Comparison of ENCODE assay signal across 8 mouse cellular contexts in genomic region chr2:84882606-84883005, GRCm38 (mm10). TPM values are rescaled to one million over a fixed set of nuclear protein-coding genes. Genes with fewer than 3 reads are reported as not detected.
DNase-seq lines count a peak whose midpoint lies in the region; ATAC-seq and TF ChIP-seq lines count a peak whose summit lies in the region.

No protein-coding gene starts in this region.

- no peak for TF ChIP-seq POLR2A in lung, adult 2 months (IDR thresholded peaks at IDR 0.05; ENCODE audit: borderline replicate concordance, extremely low read depth, low read depth, low read length)

- peaks cover 7% of the 10 kb centered on the region for H3K36me3 ChIP-seq in forebrain, postnatal 0 days (ENCODE audit: insufficient read depth)
- H3K36me3 ChIP-seq in hindbrain, embryonic 16.5 days (ENCODE audit: control insufficient read depth, insufficient read depth, low read length), result no peaks in the 10 kb centered on the region
- H3K36me3 ChIP-seq in liver, embryonic 16.5 days (ENCODE audit: control insufficient read depth, insufficient read depth), result no peaks in the 10 kb centered on the region

- no peak for ATAC-seq in forebrain, postnatal 0 days
- no peak for ATAC-seq in hindbrain, embryonic 16.5 days
- 0 out of 2 replicates have a peak, but pooled peaks have one; percentile 44 for ATAC-seq in liver, embryonic 16.5 days (ENCODE audit: low read depth)
- no peak; the same call in 1 of the 2 replicates for ATAC-seq in erythroblast, adult 5-6 weeks (replicated peaks; ENCODE audit: low FRiP score, poor library complexity, severe bottlenecking)

- no peaks in the 10 kb centered on the region for H3K9me3 ChIP-seq in forebrain, postnatal 0 days (ENCODE audit: low read length)
- H3K9me3 ChIP-seq in hindbrain, embryonic 16.5 days (ENCODE audit: control insufficient read depth, low read length), result no peaks in the 10 kb centered on the region
- H3K9me3 ChIP-seq in liver, embryonic 16.5 days (replicated peaks; ENCODE audit: control insufficient read depth, low read length), result no peaks in the 10 kb centered on the region

- DNase-seq in lung, adult 18-20 months, result peak; percentile 26 to 31
- no peak for DNase-seq in lung, adult 2 months
- no peak for DNase-seq in forebrain, postnatal 0 days
- peak; percentile 81 to 82 for DNase-seq in right cerebral cortex, postnatal 10 days (ENCODE audit: low spot score in 2 of 2)
- no peak for DNase-seq in spleen, postnatal 14 days (ENCODE audit: low spot score in 2 of 2)

- peak overlapping the region; percentile 93 for H3K4me2 ChIP-seq in forebrain, postnatal 0 days (ENCODE audit: low read depth)
- H3K4me2 ChIP-seq in hindbrain, embryonic 16.5 days (ENCODE audit: low read length), result peak overlapping the region; percentile 46
- H3K4me2 ChIP-seq in liver, embryonic 16.5 days (ENCODE audit: low read depth, low read length), result peak overlapping the region; percentile 32

- H3K27ac ChIP-seq in forebrain, postnatal 0 days (ENCODE audit: low read depth, low read length), result no peak overlapping the region
- no peak overlapping the region for H3K27ac ChIP-seq in hindbrain, embryonic 16.5 days (ENCODE audit: low read depth, low read length)
- H3K27ac ChIP-seq in liver, embryonic 16.5 days (ENCODE audit: low read length), result no peak overlapping the region

- H3K27me3 ChIP-seq in forebrain, postnatal 0 days (ENCODE audit: insufficient read depth, low read length), result peaks cover 9% of the 10 kb centered on the region; the same call in 1 of the 2 replicates
- H3K27me3 ChIP-seq in hindbrain, embryonic 16.5 days (replicated peaks; ENCODE audit: control insufficient read depth, insufficient read depth, low read length), result peaks cover 38% of the 10 kb centered on the region
- peaks cover 69% of the 10 kb centered on the region for H3K27me3 ChIP-seq in liver, embryonic 16.5 days (ENCODE audit: control insufficient read depth, insufficient read depth, low read depth, low read length)

- H3K9ac ChIP-seq in forebrain, postnatal 0 days, result no peak overlapping the region
- 0 out of 2 replicates have a peak overlapping the region, but pooled peaks have one; percentile 27 for H3K9ac ChIP-seq in hindbrain, embryonic 16.5 days (ENCODE audit: low read depth, low read length)
- no peak overlapping the region for H3K9ac ChIP-seq in liver, embryonic 16.5 days (ENCODE audit: low read depth, low read length)

- no peak for TF ChIP-seq CTCF in lung, adult 2 months (IDR thresholded peaks at IDR 0.05; ENCODE audit: insufficient read depth, low read length)
- TF ChIP-seq CTCF in forebrain, postnatal 0 days (IDR thresholded peaks at IDR 0.05; ENCODE audit: low read depth), result no peak

- no peak overlapping the region for H3K4me3 ChIP-seq in lung, adult 2 months (replicated peaks; ENCODE audit: extremely low read depth, low read depth, low read length)
- no peak overlapping the region for H3K4me3 ChIP-seq in forebrain, postnatal 0 days (ENCODE audit: low read depth, low read length)
- H3K4me3 ChIP-seq in hindbrain, embryonic 16.5 days (ENCODE audit: low read length), result peak overlapping the region; percentile 14; the same call in 1 of the 2 replicates
- H3K4me3 ChIP-seq in liver, embryonic 16.5 days (ENCODE audit: low read depth, low read length), result no peak overlapping the region

- 17% methylated on average over 23 of the region's 23 CpGs for WGBS in lung, adult 2 months
- WGBS in forebrain, postnatal 0 days, result 15% methylated on average over 23 of the region's 23 CpGs
- WGBS in hindbrain, embryonic 16.5 days, result 7% methylated on average over 23 of the region's 23 CpGs
- 5% methylated on average over 23 of the region's 23 CpGs for WGBS in liver, embryonic 16.5 days (ENCODE audit: insufficient replicate concordance)

- peaks cover 3% of the 10 kb centered on the region; the same call in 1 of the 2 replicates for H3K4me1 ChIP-seq in lung, adult 2 months (ENCODE audit: control insufficient read depth, insufficient read depth, low read length)
- 0 out of 2 replicates have a peak, but pooled peaks cover 3% of the 10 kb centered on the region for H3K4me1 ChIP-seq in forebrain, postnatal 0 days (ENCODE audit: insufficient read depth)
- H3K4me1 ChIP-seq in hindbrain, embryonic 16.5 days (ENCODE audit: control insufficient read depth, insufficient read depth, low read depth, low read length), result peaks cover 17% of the 10 kb centered on the region
- H3K4me1 ChIP-seq in liver, embryonic 16.5 days (ENCODE audit: control insufficient read depth, low read depth, low read length), result peaks cover 17% of the 10 kb centered on the region

RNA-seq across cellular contexts. Expression of gene Rtn4rl2, which starts 3.9 kb away (rescaled TPM):
- 2.7 and 9.7 TPM in 2 replicates for polyA plus RNA-seq in lung, adult 2 months (2012; rRNA removed)
- 17.7 and 23.7 TPM in 2 replicates for total RNA-seq in forebrain, postnatal 0 days (2014; rRNA removed)
- polyA plus RNA-seq in forebrain, postnatal 0 days (2015; fragmentation: Nextera tagmentation; extraction: Ambion mirVana), result 25.8 and 26.1 TPM in 2 replicates
- polyA plus RNA-seq in hindbrain, embryonic 16.5 days (2015; fragmentation: Nextera tagmentation; extraction: Ambion mirVana), result 3.0 and 4.5 TPM in 2 replicates
- polyA plus RNA-seq in liver, embryonic 16.5 days (2015; fragmentation: Nextera tagmentation; extraction: Ambion mirVana), result not detected in 2 replicates
- not detected in 2 replicates for total RNA-seq in erythroblast, adult 5-6 weeks (2015; ENCODE audit: low replicate concordance)
- not detected in 2 replicates for total RNA-seq in erythroblast, adult 5-6 weeks (2017; ENCODE audit: low replicate concordance)

RNA-seq across cellular contexts. Expression of gene Slc43a1, which starts 44.0 kb away (rescaled TPM):
- 3.9 and 7.5 TPM in 2 replicates for polyA plus RNA-seq in lung, adult 2 months (2012; rRNA removed)
- total RNA-seq in forebrain, postnatal 0 days (2014; rRNA removed), result 0.92 and 3.0 TPM in 2 replicates
- 0.91 and 0.94 TPM in 2 replicates for polyA plus RNA-seq in forebrain, postnatal 0 days (2015; fragmentation: Nextera tagmentation; extraction: Ambion mirVana)
- 1.5 and 1.6 TPM in 2 replicates for polyA plus RNA-seq in hindbrain, embryonic 16.5 days (2015; fragmentation: Nextera tagmentation; extraction: Ambion mirVana)
- polyA plus RNA-seq in liver, embryonic 16.5 days (2015; fragmentation: Nextera tagmentation; extraction: Ambion mirVana), result 185 and 205 TPM in 2 replicates
- total RNA-seq in erythroblast, adult 5-6 weeks (2015; ENCODE audit: low replicate concordance), result 756 and 864 TPM in 2 replicates
- 516 and 701 TPM in 2 replicates for total RNA-seq in erythroblast, adult 5-6 weeks (2017; ENCODE audit: low replicate concordance)

RNA-seq across cellular contexts. Expression of gene Slc43a3, which starts 53.8 kb away (rescaled TPM):
- polyA plus RNA-seq in lung, adult 2 months (2012; rRNA removed), result 325 and 376 TPM in 2 replicates
- 2.2 and 7.6 TPM in 2 replicates for total RNA-seq in forebrain, postnatal 0 days (2014; rRNA removed)
- polyA plus RNA-seq in forebrain, postnatal 0 days (2015; fragmentation: Nextera tagmentation; extraction: Ambion mirVana), result 3.5 and 3.8 TPM in 2 replicates
- 5.4 and 5.7 TPM in 2 replicates for polyA plus RNA-seq in hindbrain, embryonic 16.5 days (2015; fragmentation: Nextera tagmentation; extraction: Ambion mirVana)
- 100 and 103 TPM in 2 replicates for polyA plus RNA-seq in liver, embryonic 16.5 days (2015; fragmentation: Nextera tagmentation; extraction: Ambion mirVana)
- total RNA-seq in erythroblast, adult 5-6 weeks (2015; ENCODE audit: low replicate concordance), result 207 and 247 TPM in 2 replicates
- 227 and 246 TPM in 2 replicates for total RNA-seq in erythroblast, adult 5-6 weeks (2017; ENCODE audit: low replicate concordance)

RNA-seq across cellular contexts. Expression of gene Timm10, which starts 55.8 kb away (rescaled TPM):
- polyA plus RNA-seq in lung, adult 2 months (2012; rRNA removed), result 20.2 and 25.1 TPM in 2 replicates
- total RNA-seq in forebrain, postnatal 0 days (2014; rRNA removed), result 67.3 and 74.6 TPM in 2 replicates
- polyA plus RNA-seq in forebrain, postnatal 0 days (2015; fragmentation: Nextera tagmentation; extraction: Ambion mirVana), result 97.7 and 116 TPM in 2 replicates
- 76.5 and 83.2 TPM in 2 replicates for polyA plus RNA-seq in hindbrain, embryonic 16.5 days (2015; fragmentation: Nextera tagmentation; extraction: Ambion mirVana)
- polyA plus RNA-seq in liver, embryonic 16.5 days (2015; fragmentation: Nextera tagmentation; extraction: Ambion mirVana), result 27.3 and 29.8 TPM in 2 replicates
- 28.6 and 43.9 TPM in 2 replicates for total RNA-seq in erythroblast, adult 5-6 weeks (2015; ENCODE audit: low replicate concordance)
- total RNA-seq in erythroblast, adult 5-6 weeks (2017; ENCODE audit: low replicate concordance), result 5.2 and 22.2 TPM in 2 replicates

Comparison
In these comparisons a context has a peak if more than half of its experiments do, and no peak if none do; other contexts are left out.
1. DNase-seq: peak in lung, adult 18-20 months (2 of 2) and right cerebral cortex, postnatal 10 days (2 of 2); none in lung, adult 2 months (single experiment), forebrain, postnatal 0 days (single experiment) and spleen, postnatal 14 days (0 of 2).
2. H3K4me2 ChIP-seq: peak in every context shown above with its lines; median percentile 93 in forebrain, postnatal 0 days; 46 in hindbrain, embryonic 16.5 days; 32 in liver, embryonic 16.5 days.
3. RNA of gene Slc43a1, which starts 44.0 kb away (polyA plus RNA-seq): 185 to 205 TPM in liver, embryonic 16.5 days; 3.9 to 7.5 TPM in lung, adult 2 months, 1.5 to 1.6 TPM in hindbrain, embryonic 16.5 days and 0.91 to 0.94 TPM in forebrain, postnatal 0 days; every median in the first group is over 10 times any median in the second.
4. RNA of gene Slc43a3, which starts 53.8 kb away (polyA plus RNA-seq): 325 to 376 TPM in lung, adult 2 months and 100 to 103 TPM in liver, embryonic 16.5 days; 5.4 to 5.7 TPM in hindbrain, embryonic 16.5 days and 3.5 to 3.8 TPM in forebrain, postnatal 0 days; every median in the first group is over 10 times any median in the second.